Mouse (Mus musculus) midbrain, postnatal 0 days (tissue): ENCODE data around the gene Crebbp. TPM values are rescaled to one million over a fixed set of nuclear protein-coding genes. Genes with fewer than 3 reads are reported as not detected.

Experiments used
- ATAC-seq: fragments of 200-750 bp; cut with Nextera tagmentation; 2 replicates; pipeline ENCODE4 v1.8.0; 2017; ENCODE audit warnings: moderate number of reproducible peaks, mild to moderate bottlenecking, moderate TSS enrichment, moderate library complexity; ENCODE audit not compliant: low FRiP score
- DNase-seq: peaks from one replicate; pipeline ENCODE4 v3.0.0-alpha.2; 2015; ENCODE audit warnings: low spot score
- H3K27ac ChIP-seq: fragments of 300-500 bp; sonication (generic); 2 replicates; pipeline ENCODE4 v1.5.1; 2014; ENCODE audit warnings: low read depth, mild to moderate bottlenecking, low read length, mixed read lengths
- H3K27me3 ChIP-seq: fragments of 300-500 bp; sonication (generic); 2 replicates; pipeline ENCODE4 v1.6.1; 2014; ENCODE audit warnings: low read length, control low read depth, mixed read lengths; ENCODE audit not compliant: insufficient read depth
- H3K36me3 ChIP-seq: fragments of 300-500 bp; sonication (generic); 2 replicates; pipeline ENCODE4 v1.6.1; 2014; ENCODE audit warnings: low read length, control low read depth, mixed read lengths; ENCODE audit not compliant: insufficient read depth
- H3K4me1 ChIP-seq: fragments of 300-500 bp; sonication (generic); 2 replicates; pipeline ENCODE4 v1.6.1; 2014; ENCODE audit warnings: mild to moderate bottlenecking, control low read depth, antibody characterized with exemption, low read length, mixed read lengths; ENCODE audit not compliant: insufficient read depth
- H3K4me2 ChIP-seq: fragments of 300-500 bp; sonication (generic); 2 replicates; pipeline ENCODE4 v1.6.1; 2014; ENCODE audit warnings: low read depth, mild to moderate bottlenecking, low read length, mixed read lengths; ENCODE audit not compliant: poor library complexity, severe bottlenecking
- H3K4me3 ChIP-seq: fragments of 300-500 bp; sonication (generic); 2 replicates; pipeline ENCODE4 v1.5.1; 2014; ENCODE audit warnings: low read depth, mild to moderate bottlenecking, low read length, moderate library complexity
- H3K9ac ChIP-seq: fragments of 300-500 bp; sonication (generic); replicated peaks from 2 replicates; pipeline ENCODE4 v1.6.1; 2014; ENCODE audit warnings: mild to moderate bottlenecking, low read length, moderate library complexity, mixed read lengths; ENCODE audit not compliant: poor library complexity, severe bottlenecking
- H3K9me3 ChIP-seq: fragments of 300-500 bp; sonication (generic); 2 replicates; pipeline ENCODE4 v1.6.1; 2016; ENCODE audit warnings: low read length, control low read depth
- CTCF ChIP-seq: IDR thresholded peaks from 2 replicates; pipeline ENCODE4 v1.5.1; 2016; ENCODE audit warnings: antibody characterized with exemption, mild to moderate bottlenecking
- WGBS: fragments of 180-500 bp; shearing (Covaris S2); extraction: QIAGEN DNeasy Blood & Tissue Kit; methylation state at CpG from one replicate; pipeline ENCODE4 v1.1.7; 2014; 5-methylcytosine and 5-hydroxymethylcytosine counted together
- polyA plus RNA-seq: library from polyadenylated mRNA; unstranded; fragments of >200 nt; fragmentation: Nextera tagmentation; extraction: Ambion mirVana; gene quantifications from 2 replicates; pipeline ENCODE4 v1.2.1, GENCODE M21; 2015
- total RNA-seq: library from RNA; depleted of rRNA; stranded (reverse); fragments of >200 nt; gene quantifications from 2 replicates; pipeline ENCODE4 v1.2.3, GENCODE M21; 2014

Crebbp gene
- total and polyA plus RNA-seq, 2 experiments from 2014 or later, result 29.3 to 61.0 TPM

DNA sequence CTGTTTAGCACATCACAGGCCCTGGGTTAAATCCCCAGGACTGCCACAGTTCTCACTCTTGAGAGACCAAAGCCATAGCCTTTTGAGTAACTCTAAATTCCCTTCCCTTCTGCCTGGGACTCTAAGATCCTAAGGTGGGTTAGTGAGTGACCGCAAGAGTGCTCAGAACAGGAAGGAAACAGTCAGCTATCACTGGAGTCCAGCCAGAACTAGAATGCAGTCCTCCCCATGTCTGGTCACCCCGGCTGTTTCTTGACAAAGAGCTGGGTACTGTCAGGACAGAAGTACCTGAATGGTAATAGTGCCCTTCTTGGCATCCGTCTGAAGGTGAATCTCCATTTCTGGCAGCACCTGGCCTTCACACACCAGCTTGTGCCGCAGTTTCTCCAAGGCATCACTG is 148.9 kb downstream of the Crebbp start:
- H3K27ac ChIP-seq, result no peak overlapping the region
- peaks cover 63% of the 10 kb centered on the region for H3K36me3 ChIP-seq
- no peak for ATAC-seq
- H3K4me2 ChIP-seq, result no peak overlapping the region
- no peak overlapping the region for H3K9ac ChIP-seq
- no peaks in the 10 kb centered on the region for H3K9me3 ChIP-seq
- H3K27me3 ChIP-seq, result no peaks in the 10 kb centered on the region
- H3K4me3 ChIP-seq, result no peak overlapping the region
- H3K4me1 ChIP-seq, result no peaks in the 10 kb centered on the region
- no peak for DNase-seq
- TF ChIP-seq CTCF, result no peak
- 97% methylated on average over 4 of the region's 4 CpGs for WGBS

DNA sequence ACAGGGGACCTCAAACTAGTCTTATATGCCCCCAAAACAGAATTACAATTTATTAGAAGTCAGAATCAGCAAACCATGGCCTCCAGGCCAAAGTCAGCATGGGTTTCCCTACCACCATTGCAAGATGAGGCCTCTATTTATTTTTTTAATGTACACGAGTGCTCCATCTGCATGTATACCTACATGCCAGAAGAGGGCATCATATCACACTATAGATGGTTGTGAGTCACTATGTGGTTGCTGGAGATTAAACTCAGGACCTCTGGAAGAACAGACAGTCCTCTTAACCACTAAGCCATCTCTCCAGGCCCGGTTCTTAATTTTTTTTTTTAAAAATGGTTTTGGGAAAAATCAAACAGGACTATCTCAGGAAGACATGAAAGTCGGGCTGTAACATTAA is 160.0 kb downstream of the Crebbp start:
- DNase-seq, result no peak
- Histone ChIP-seq H3K4me1 (no peaks in the 10 kb centered on the region), H3K9me3 (no peaks in the 10 kb centered on the region), H3K36me3 (peaks cover 58% of the 10 kb centered on the region), H3K9ac (no peak overlapping the region), H3K27me3 (no peaks in the 10 kb centered on the region), H3K27ac (no peak overlapping the region), H3K4me2 (no peak overlapping the region), H3K4me3 (no peak overlapping the region)
- no peak for ATAC-seq
- 82% methylated on average over 3 of the region's 3 CpGs for WGBS
- no peak for TF ChIP-seq CTCF

DNA sequence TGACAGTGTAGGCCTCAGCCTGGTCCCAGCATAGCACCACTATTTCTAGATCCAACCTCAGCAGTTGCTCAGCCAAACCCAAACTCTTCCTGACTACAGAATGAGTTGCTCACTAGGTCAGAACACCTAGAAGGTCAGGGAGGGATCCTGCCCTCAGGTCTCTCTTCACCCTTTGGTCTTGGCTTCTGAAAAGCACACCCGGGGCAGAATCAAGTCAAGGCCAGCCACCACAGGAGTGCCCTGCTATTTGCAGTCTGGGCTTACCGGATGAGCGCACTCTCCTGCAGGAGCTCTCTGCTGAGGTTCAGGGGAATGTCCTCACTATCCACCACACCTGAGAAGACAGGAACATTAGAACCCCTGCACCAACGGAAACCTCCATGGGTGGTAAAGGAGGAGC is 161.2 kb downstream of the Crebbp start:
- DNase-seq, result no peak
- no peaks in the 10 kb centered on the region for H3K4me1 ChIP-seq
- H3K27ac ChIP-seq, result no peak overlapping the region
- no peak overlapping the region for H3K9ac ChIP-seq
- peaks cover 57% of the 10 kb centered on the region for H3K36me3 ChIP-seq
- ATAC-seq, result no peak
- H3K9me3 ChIP-seq, result no peaks in the 10 kb centered on the region
- WGBS, result 96% methylated on average over 4 of the region's 4 CpGs
- TF ChIP-seq CTCF, result no peak
- no peak overlapping the region for H3K4me3 ChIP-seq
- no peak overlapping the region for H3K4me2 ChIP-seq
- no peaks in the 10 kb centered on the region for H3K27me3 ChIP-seq

DNA sequence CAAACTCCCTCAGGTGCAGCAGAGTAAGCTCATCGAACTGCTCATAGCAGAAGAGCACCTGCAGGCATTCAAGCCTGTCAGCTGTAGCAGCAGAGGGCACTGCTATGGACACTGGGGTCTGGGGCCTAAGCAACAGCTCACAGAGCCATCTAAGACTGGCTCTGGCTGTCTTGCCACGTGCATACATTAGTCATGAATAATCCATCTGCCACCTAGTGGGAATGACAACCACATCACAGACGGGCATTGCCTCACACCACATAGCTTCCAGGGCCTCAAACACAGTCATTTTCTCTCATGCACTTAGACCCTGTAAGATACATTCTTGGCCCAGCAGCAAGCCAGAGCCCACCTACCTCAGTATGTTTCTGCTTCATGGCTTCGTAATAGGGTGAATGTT is 168.3 kb downstream of the Crebbp start:
- DNase-seq, result no peak
- Histone ChIP-seq H3K36me3 (peaks cover 48% of the 10 kb centered on the region), H3K4me3 (no peak overlapping the region), H3K9ac (no peak overlapping the region), H3K27ac (no peak overlapping the region), H3K27me3 (no peaks in the 10 kb centered on the region), H3K9me3 (no peaks in the 10 kb centered on the region), H3K4me1 (no peaks in the 10 kb centered on the region), H3K4me2 (no peak overlapping the region)
- ATAC-seq, result no peak
- 76% methylated on average over 4 of the region's 4 CpGs for WGBS
- no peak; the same call in 1 of the 2 replicates for TF ChIP-seq CTCF

DNA sequence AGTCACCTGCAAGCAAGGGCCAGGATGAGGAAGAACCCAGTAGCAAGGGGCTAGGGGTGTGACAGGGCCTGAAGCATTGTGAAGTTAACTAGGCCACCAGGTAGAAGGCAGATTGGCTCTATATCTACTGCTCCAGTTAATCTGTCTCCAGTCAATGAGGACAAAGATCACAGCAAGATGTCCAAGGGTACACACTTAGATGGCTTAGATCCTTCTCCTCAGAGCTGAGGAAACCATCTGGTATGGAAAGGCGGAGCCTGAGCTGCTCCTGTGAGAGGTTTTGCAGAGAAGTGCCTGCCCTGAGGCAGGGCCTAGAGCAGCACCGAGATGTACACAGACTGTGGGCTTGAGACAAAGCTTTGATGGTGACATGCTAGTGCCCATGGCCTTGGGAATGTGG is 169.7 kb downstream of the Crebbp start:
- WGBS, result 89% methylated on average over 2 of the region's 2 CpGs
- Histone ChIP-seq H3K4me1 (no peaks in the 10 kb centered on the region), H3K27me3 (no peaks in the 10 kb centered on the region), H3K4me3 (no peak overlapping the region), H3K4me2 (no peak overlapping the region), H3K27ac (no peak overlapping the region), H3K9me3 (no peaks in the 10 kb centered on the region), H3K9ac (no peak overlapping the region), H3K36me3 (peaks cover 50% of the 10 kb centered on the region)
- ATAC-seq, result no peak
- DNase-seq, result no peak
- no peak for TF ChIP-seq CTCF

DNA sequence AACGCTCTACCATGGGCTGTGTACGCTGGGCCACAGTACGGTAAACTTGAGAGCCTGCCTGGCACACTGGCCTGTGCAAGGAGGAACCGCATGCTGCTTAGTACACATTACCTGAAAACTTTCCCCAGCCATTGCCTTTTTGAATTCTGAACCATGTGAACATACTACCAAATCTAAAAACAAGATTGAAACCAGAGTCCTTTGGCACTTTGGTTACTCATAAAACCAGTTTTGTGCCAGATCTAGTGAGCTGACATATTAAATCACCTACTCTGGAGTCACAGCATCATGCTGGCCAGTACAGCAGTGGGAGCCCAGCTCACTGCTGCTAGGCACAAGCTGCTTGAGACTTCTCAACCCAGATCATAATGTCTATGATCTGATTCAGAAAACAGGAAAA is 172.2 kb downstream of the Crebbp start:
- H3K27ac ChIP-seq, result no peak overlapping the region
- H3K9me3 ChIP-seq, result no peaks in the 10 kb centered on the region
- TF ChIP-seq CTCF, result no peak
- H3K36me3 ChIP-seq, result peaks cover 54% of the 10 kb centered on the region
- ATAC-seq, result no peak
- no peak overlapping the region for H3K4me2 ChIP-seq
- 99% methylated on average over 4 of the region's 4 CpGs for WGBS
- no peak for DNase-seq
- H3K4me1 ChIP-seq, result no peaks in the 10 kb centered on the region
- no peak overlapping the region for H3K9ac ChIP-seq
- no peak overlapping the region for H3K4me3 ChIP-seq
- H3K27me3 ChIP-seq, result no peaks in the 10 kb centered on the region
